Mouse (Mus musculus) CD8-positive naive resting alpha-beta T cell, adult 57 days (primary cell): ENCODE data around the gene Foxj3. TPM values are rescaled to one million over a fixed set of nuclear protein-coding genes. Genes with fewer than 3 reads are reported as not detected.

Source experiments
- total RNA-seq: library from RNA; stranded (reverse); gene quantifications from one replicate; pipeline ENCODE4 v1.2.4, GENCODE M21; 2023

Gene Foxj3
- 75.0 TPM for total RNA-seq

GRCm38 (mm10) chr4:119536615-119537014 is at the start of gene Foxj3:
Gene Foxj3 (plus strand): TSS chr4:119537004.

GRCm38 (mm10) chr4:119492291-119492932 is 44.4 kb upstream of the Foxj3 start, which contains the start of gene Rimkla:
Gene Rimkla (minus strand): TSS chr4:119492628.

GRCm38 (mm10) chr4:119539031-119539824 is 2.4 kb downstream of the Foxj3 start, which contains the start of gene Frg2f1:
Gene Frg2f1 (minus strand): TSS chr4:119539529.

GRCm38 (mm10) chr4:119637176-119637845 is 100.5 kb downstream of the Foxj3 start, which contains the start of gene Guca2a:
Gene Guca2a (plus strand): TSS chr4:119637704.

GRCm38 (mm10) chr4:119658731-119659130 is 121.9 kb downstream of the Foxj3 start, which contains the start of gene Guca2b:
Gene Guca2b (minus strand): TSS chr4:119658954.

Other genes starting within 250 kb of the Foxj3 start
- gene Ybx1, start 242.4 kb upstream of the Foxj3 start, total RNA-seq, result 331 TPM
- 27.8 TPM for gene Ppih, start 216.5 kb upstream of the Foxj3 start, total RNA-seq
- gene Ccdc30, start 121.5 kb upstream of the Foxj3 start, total RNA-seq, result 6.2 TPM
- gene Ppcs, start 114.6 kb upstream of the Foxj3 start, total RNA-seq, result 10.3 TPM
- not detected for gene Zmynd12, start 114.2 kb upstream of the Foxj3 start, total RNA-seq
- gene Rimkla, start 44.4 kb upstream of the Foxj3 start, total RNA-seq, result 0.70 TPM
- 8.1 TPM for gene Frg2f1, start 2.5 kb downstream of the Foxj3 start, total RNA-seq
- 2.6 TPM for gene Guca2a, start 100.7 kb downstream of the Foxj3 start, total RNA-seq
- not detected for gene Guca2b, start 122.0 kb downstream of the Foxj3 start, total RNA-seq
- 9.7 TPM for gene Hivep3, start 196.8 kb downstream of the Foxj3 start, total RNA-seq